Mouse (Mus musculus) stomach, postnatal 0 days (tissue): ENCODE measurements around the gene Adora2a.

Source experiments
- CTCF ChIP-seq: IDR thresholded peaks from 2 replicates; pipeline ENCODE4 v1.5.1; 2016; ENCODE audit warnings: antibody characterized with exemption, low read depth, mild to moderate bottlenecking, moderate library complexity
- EP300 ChIP-seq: optimal IDR thresholded peaks from 2 replicates; pipeline ENCODE3; 2016; ENCODE audit warnings: antibody characterized with exemption

DNA sequence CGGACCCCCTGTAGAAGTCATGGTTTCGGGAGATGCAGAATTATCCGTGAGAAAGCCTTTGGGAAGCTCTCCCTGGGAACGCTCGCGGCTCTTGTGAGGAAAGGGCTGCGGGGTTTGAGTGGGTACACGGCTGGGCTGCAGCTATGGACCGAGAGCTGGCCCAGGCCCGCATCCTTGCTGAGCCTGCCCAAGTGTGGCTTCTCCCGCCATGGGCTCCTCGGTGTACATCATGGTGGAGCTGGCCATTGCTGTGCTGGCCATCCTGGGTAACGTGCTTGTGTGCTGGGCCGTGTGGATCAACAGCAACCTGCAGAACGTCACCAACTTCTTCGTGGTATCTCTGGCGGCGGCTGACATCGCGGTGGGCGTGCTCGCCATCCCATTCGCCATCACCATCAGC lies 9.1 kb downstream of the Adora2a start:
- TF ChIP-seq CTCF (no peak), EP300 (no peak)
